ENCODE assay signal across 19 mouse cellular contexts in the genomic region with DNA sequence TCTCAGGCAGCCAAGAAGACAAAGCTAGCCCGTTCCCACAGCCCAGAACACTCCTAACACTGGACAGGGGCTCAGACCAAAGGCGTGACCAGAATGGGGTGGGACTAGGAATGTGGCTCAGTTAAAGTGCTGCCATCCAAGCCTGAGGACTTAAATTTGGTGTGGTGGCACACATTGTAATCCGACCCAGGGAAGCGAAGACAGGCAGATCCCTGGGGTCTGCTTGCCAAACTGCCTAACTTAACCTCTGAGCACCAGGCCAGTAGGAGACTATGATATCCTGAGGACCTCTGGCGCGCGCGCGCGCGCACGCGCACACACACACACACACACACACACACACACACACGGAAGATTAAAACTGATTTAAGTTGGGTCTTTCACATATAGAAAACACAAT. TPM values are rescaled to one million over a fixed set of nuclear protein-coding genes. Genes with fewer than 3 reads are reported as not detected.
A peak's percentile ranks its signal among the peaks of the same experiment; 100 is the strongest.
DNase-seq lines count a peak whose midpoint lies in the region; ATAC-seq and TF ChIP-seq lines count a peak whose summit lies in the region.
"Had no signal": no experiment of that assay in that cellular context is flagged by ENCODE, and none has a peak within 500 bp of the region (broad histone marks: within the 10 kb centered on the region; RNA-seq: fewer than 3 reads in every experiment).

No protein-coding gene starts in this region.

- H3K27ac ChIP-seq in gastrocnemius, adult 2 months = peak overlapping the region; percentile 80
- H3K27ac ChIP-seq in midbrain, embryonic 11.5 days (ENCODE audit: low read depth, low read length) = no peak overlapping the region
- no peak overlapping the region for H3K27ac ChIP-seq in midbrain, embryonic 16.5 days (ENCODE audit: low read length)
- H3K27ac ChIP-seq in limb, embryonic 10.5 days = 0 out of 2 replicates have a peak overlapping the region, but pooled peaks have one; percentile 16
- H3K27ac ChIP-seq in stomach, postnatal 0 days (replicated peaks) = no peak overlapping the region
- H3K27ac ChIP-seq: embryonic facial prominence, embryonic 13.5 days; forebrain, embryonic 15.5 days; heart, embryonic 13.5 days; hindbrain, embryonic 15.5 days had no signal

- TF ChIP-seq CTCF in gastrocnemius, adult 2 months (IDR thresholded peaks at IDR 0.05) = no peak
- TF ChIP-seq CTCF in stomach, postnatal 0 days (IDR thresholded peaks at IDR 0.05; ENCODE audit: low read depth) = no peak

- no peaks in the 10 kb centered on the region for H3K9me3 ChIP-seq in midbrain, embryonic 11.5 days (ENCODE audit: control insufficient read depth, low read length)
- H3K9me3 ChIP-seq in midbrain, embryonic 16.5 days (replicated peaks; ENCODE audit: control insufficient read depth, low read length, poor library complexity, severe bottlenecking) = no peaks in the 10 kb centered on the region
- no peaks in the 10 kb centered on the region for H3K9me3 ChIP-seq in limb, embryonic 10.5 days (replicated peaks)
- no peaks in the 10 kb centered on the region for H3K9me3 ChIP-seq in stomach, postnatal 0 days (ENCODE audit: control insufficient read depth, low read length)
- H3K9me3 ChIP-seq: embryonic facial prominence, embryonic 13.5 days; forebrain, embryonic 15.5 days; heart, embryonic 13.5 days; hindbrain, embryonic 15.5 days had no signal

- no peaks in the 10 kb centered on the region for H3K36me3 ChIP-seq in midbrain, embryonic 11.5 days (ENCODE audit: control insufficient read depth, insufficient read depth, low read length)
- no peaks in the 10 kb centered on the region for H3K36me3 ChIP-seq in midbrain, embryonic 16.5 days (ENCODE audit: control insufficient read depth, insufficient read depth, low read length)
- no peaks in the 10 kb centered on the region for H3K36me3 ChIP-seq in limb, embryonic 10.5 days
- no peaks in the 10 kb centered on the region for H3K36me3 ChIP-seq in stomach, postnatal 0 days (ENCODE audit: control insufficient read depth, insufficient read depth, low read length)
- H3K36me3 ChIP-seq: embryonic facial prominence, embryonic 13.5 days; forebrain, embryonic 15.5 days; heart, embryonic 13.5 days; hindbrain, embryonic 15.5 days had no signal

- no peak overlapping the region for H3K4me3 ChIP-seq in gastrocnemius, adult 2 months
- H3K4me3 ChIP-seq in midbrain, embryonic 11.5 days (ENCODE audit: low read depth, low read length) = no peak overlapping the region
- H3K4me3 ChIP-seq in midbrain, embryonic 16.5 days (ENCODE audit: low read depth, low read length) = no peak overlapping the region
- no peak overlapping the region for H3K4me3 ChIP-seq in limb, embryonic 10.5 days
- H3K4me3 ChIP-seq in stomach, postnatal 0 days (ENCODE audit: low read depth, low read length) = no peak overlapping the region
- H3K4me3 ChIP-seq: embryonic facial prominence, embryonic 13.5 days; erythroblast, embryonic 14.5 days; forebrain, embryonic 15.5 days; heart, embryonic 13.5 days; hindbrain, embryonic 15.5 days had no signal

- H3K4me1 ChIP-seq in midbrain, embryonic 11.5 days (ENCODE audit: control insufficient read depth, insufficient read depth, low read length) = peaks cover 3% of the 10 kb centered on the region; the same call in 1 of the 2 replicates
- H3K4me1 ChIP-seq in midbrain, embryonic 16.5 days (ENCODE audit: control insufficient read depth, insufficient read depth, low read length) = peaks cover 11% of the 10 kb centered on the region
- H3K4me1 ChIP-seq in limb, embryonic 10.5 days = peaks cover 16% of the 10 kb centered on the region
- H3K4me1 ChIP-seq in stomach, postnatal 0 days (replicated peaks; ENCODE audit: control insufficient read depth, insufficient read depth) = no peaks in the 10 kb centered on the region
- H3K4me1 ChIP-seq: heart, embryonic 13.5 days had no signal

- no peak for ATAC-seq in midbrain, embryonic 11.5 days (ENCODE audit: low FRiP score)
- ATAC-seq in midbrain, embryonic 16.5 days = no peak
- ATAC-seq in stomach, postnatal 0 days (ENCODE audit: low FRiP score, low TSS enrichment) = no peak
- ATAC-seq: forebrain, embryonic 15.5 days; intestine, embryonic 16.5 days had no signal

- H3K9ac ChIP-seq in midbrain, embryonic 11.5 days (ENCODE audit: low read length) = no peak overlapping the region
- no peak overlapping the region for H3K9ac ChIP-seq in midbrain, embryonic 16.5 days (ENCODE audit: low read depth, low read length)
- no peak overlapping the region for H3K9ac ChIP-seq in stomach, postnatal 0 days (ENCODE audit: low read length)
- H3K9ac ChIP-seq: embryonic facial prominence, embryonic 13.5 days; forebrain, embryonic 15.5 days; heart, embryonic 13.5 days; hindbrain, embryonic 15.5 days had no signal

- WGBS in midbrain, embryonic 11.5 days = 83% methylated on average over 14 of the region's 14 CpGs
- WGBS in midbrain, embryonic 16.5 days = 81% methylated on average over 14 of the region's 14 CpGs
- 86% methylated on average over 14 of the region's 14 CpGs for WGBS in limb, embryonic 10.5 days
- WGBS in stomach, postnatal 0 days = 85% methylated on average over 14 of the region's 14 CpGs

- TF ChIP-seq EP300 in stomach, postnatal 0 days (optimal IDR thresholded peaks at IDR 0.05) = no peak

- DNase-seq in gastrocnemius, adult 2 months = peak; percentile 71
- no peak for DNase-seq in gastrocnemius, postnatal 10 days
- DNase-seq in midbrain, embryonic 11.5 days (ENCODE audit: low spot score, missing footprints) = peak; percentile 49
- no peak for DNase-seq in limb, embryonic 10.5 days (ENCODE audit: low spot score)
- no peak for DNase-seq in stomach, postnatal 0 days (ENCODE audit: low spot score)
- DNase-seq in right cerebral cortex, postnatal 10 days (ENCODE audit: low spot score in 2 of 2) = no peak
- DNase-seq: adrenal gland, adult 2 months; adrenal gland, postnatal 25 days; cerebellum, adult 2 months; cerebellum, postnatal 14 days; heart, postnatal 36 days had no signal

- intact Hi-C loops in gastrocnemius, adult 2 months (cut with DNase I) = no loop called here

- H3K27me3 ChIP-seq in midbrain, embryonic 11.5 days (ENCODE audit: control insufficient read depth, insufficient read depth, low read length) = no peaks in the 10 kb centered on the region
- no peaks in the 10 kb centered on the region for H3K27me3 ChIP-seq in midbrain, embryonic 16.5 days (ENCODE audit: control insufficient read depth, insufficient read depth, low read depth, low read length)
- H3K27me3 ChIP-seq in limb, embryonic 10.5 days (ENCODE audit: low read depth, poor library complexity, severe bottlenecking) = no peaks in the 10 kb centered on the region; the same call in 1 of the 2 replicates
- no peaks in the 10 kb centered on the region for H3K27me3 ChIP-seq in stomach, postnatal 0 days (ENCODE audit: control insufficient read depth, insufficient read depth, low read length)
- H3K27me3 ChIP-seq: embryonic facial prominence, embryonic 13.5 days; forebrain, embryonic 15.5 days; heart, embryonic 13.5 days; hindbrain, embryonic 15.5 days had no signal

- H3K4me2 ChIP-seq in midbrain, embryonic 11.5 days = no peak overlapping the region
- H3K4me2 ChIP-seq in midbrain, embryonic 16.5 days (ENCODE audit: low read length) = no peak overlapping the region
- H3K4me2 ChIP-seq in stomach, postnatal 0 days (replicated peaks; ENCODE audit: low read depth) = no peak overlapping the region
- H3K4me2 ChIP-seq: embryonic facial prominence, embryonic 13.5 days; forebrain, embryonic 15.5 days; heart, embryonic 13.5 days; hindbrain, embryonic 15.5 days had no signal

RNA-seq across cellular contexts. Expression of a gene that starts 34.8 kb away (rescaled TPM):
- 10 to 100 TPM; 40.1 to 49.5 TPM for total RNA-seq in gastrocnemius, adult 2 months (2021)
- total RNA-seq in gastrocnemius, postnatal 10 days (2021) = 10 to 100 TPM; 78.9 to 89.6 TPM
- 540 TPM in 2 replicates for polyA plus RNA-seq in midbrain, embryonic 11.5 days (2014; fragmentation: Nextera tagmentation; extraction: Ambion mirVana)
- 273 and 301 TPM in 2 replicates for polyA plus RNA-seq in midbrain, embryonic 16.5 days (2015; fragmentation: Nextera tagmentation; extraction: Ambion mirVana)
- 641 and 657 TPM in 2 replicates for polyA plus RNA-seq in limb, embryonic 10.5 days (2016; fragmentation: Nextera tagmentation; extraction: Ambion mirVana)
- polyA plus RNA-seq in stomach, postnatal 0 days (2015; fragmentation: Nextera tagmentation; extraction: Ambion mirVana) = 353 and 375 TPM in 2 replicates

RNA-seq across cellular contexts. Expression of a gene that starts 54.8 kb away (rescaled TPM):
- 10 to 100 TPM in 1 of 2 experiments, 1 to 10 TPM in 1; 4.2 to 15.5 TPM for total RNA-seq in gastrocnemius, adult 2 months (2021)
- total RNA-seq in gastrocnemius, postnatal 10 days (2021) = 1 to 10 TPM; 2.8 to 3.1 TPM
- 0.31 and 0.54 TPM in 2 replicates for polyA plus RNA-seq in midbrain, embryonic 11.5 days (2014; fragmentation: Nextera tagmentation; extraction: Ambion mirVana)
- 6.5 TPM in 2 replicates for polyA plus RNA-seq in midbrain, embryonic 16.5 days (2015; fragmentation: Nextera tagmentation; extraction: Ambion mirVana)
- 0.33 and 0.53 TPM in 2 replicates for polyA plus RNA-seq in limb, embryonic 10.5 days (2016; fragmentation: Nextera tagmentation; extraction: Ambion mirVana)
- polyA plus RNA-seq in stomach, postnatal 0 days (2015; fragmentation: Nextera tagmentation; extraction: Ambion mirVana) = 0.59 and 0.70 TPM in 2 replicates
- total RNA-seq: common myeloid progenitor, adult 5-6 weeks; heart, postnatal 36 days had no signal
- polyA plus RNA-seq: erythroblast, embryonic 14.5 days had no signal

Comparison
In these comparisons a context has a peak if more than half of its experiments do, and no peak if none do; other contexts are left out.
1. DNase-seq: peak in gastrocnemius, adult 2 months (single experiment) and midbrain, embryonic 11.5 days (single experiment); none in gastrocnemius, postnatal 10 days (single experiment), limb, embryonic 10.5 days (single experiment), stomach, postnatal 0 days (single experiment) and right cerebral cortex, postnatal 10 days (0 of 2).
2. H3K27ac ChIP-seq: peak in gastrocnemius, adult 2 months (single experiment) and limb, embryonic 10.5 days (single experiment); none in midbrain, embryonic 11.5 days (single experiment), midbrain, embryonic 16.5 days (single experiment) and stomach, postnatal 0 days (single experiment).